Mouse (Mus musculus) yolk sac, embryonic 10.5 days (tissue): ENCODE results near the gene Kmt2e.
A peak's percentile ranks its signal among the peaks of the same experiment; 100 is the strongest.

ENCODE experiments used
- DNase-seq: peaks from one replicate; pipeline ENCODE4 v3.0.0-alpha.2; 2017; ENCODE audit warnings: low spot score

The Kmt2e gene

GRCm38 (mm10) chr5:23410718-23411101, 23.5 kb upstream of the Kmt2e start:
- no peak for DNase-seq

GRCm38 (mm10) chr5:23411640-23412039, 22.6 kb upstream of the Kmt2e start:
- no peak for DNase-seq

- DNase-seq: no peak
Observed at GRCm38 (mm10) chr5:23412247-23412948, 21.8 kb upstream of the Kmt2e start.

GRCm38 (mm10) chr5:23413058-23413457, 21.2 kb upstream of the Kmt2e start:
- DNase-seq: no peak

GRCm38 (mm10) chr5:23413575-23414470, 20.4 kb upstream of the Kmt2e start:
- no peak for DNase-seq

GRCm38 (mm10) chr5:23414490-23415126, 19.6 kb upstream of the Kmt2e start:
- peak; percentile 58 for DNase-seq

GRCm38 (mm10) chr5:23415571-23416285, 18.5 kb upstream of the Kmt2e start:
- DNase-seq: peak; percentile 49

GRCm38 (mm10) chr5:23416286-23416643, 18.0 kb upstream of the Kmt2e start:
- DNase-seq: no peak

- no peak for DNase-seq
Observed at GRCm38 (mm10) chr5:23417716-23418115, 16.5 kb upstream of the Kmt2e start.

- DNase-seq: peak; percentile 82
Observed at GRCm38 (mm10) chr5:23418147-23418781, 16.0 kb upstream of the Kmt2e start.

- peak; percentile 33 for DNase-seq
Observed at GRCm38 (mm10) chr5:23418797-23419595, 15.2 kb upstream of the Kmt2e start.

- DNase-seq: no peak
Observed at GRCm38 (mm10) chr5:23419616-23420170, 14.5 kb upstream of the Kmt2e start.

GRCm38 (mm10) chr5:23420410-23420809, 13.8 kb upstream of the Kmt2e start:
- no peak for DNase-seq

GRCm38 (mm10) chr5:23421440-23421839, 12.8 kb upstream of the Kmt2e start:
- no peak for DNase-seq

- DNase-seq: no peak
Observed at GRCm38 (mm10) chr5:23423036-23423435, 11.2 kb upstream of the Kmt2e start.

- DNase-seq: no peak
Observed at GRCm38 (mm10) chr5:23427501-23427900, 6.7 kb upstream of the Kmt2e start.

- DNase-seq: no peak
Observed at GRCm38 (mm10) chr5:23431070-23431864, 3.0 kb upstream of the Kmt2e start.

- DNase-seq: no peak
Observed at GRCm38 (mm10) chr5:23431948-23432707, 2.1 kb upstream of the Kmt2e start.
